ENCODE assay signal across 26 mouse cellular contexts in the genomic region with DNA sequence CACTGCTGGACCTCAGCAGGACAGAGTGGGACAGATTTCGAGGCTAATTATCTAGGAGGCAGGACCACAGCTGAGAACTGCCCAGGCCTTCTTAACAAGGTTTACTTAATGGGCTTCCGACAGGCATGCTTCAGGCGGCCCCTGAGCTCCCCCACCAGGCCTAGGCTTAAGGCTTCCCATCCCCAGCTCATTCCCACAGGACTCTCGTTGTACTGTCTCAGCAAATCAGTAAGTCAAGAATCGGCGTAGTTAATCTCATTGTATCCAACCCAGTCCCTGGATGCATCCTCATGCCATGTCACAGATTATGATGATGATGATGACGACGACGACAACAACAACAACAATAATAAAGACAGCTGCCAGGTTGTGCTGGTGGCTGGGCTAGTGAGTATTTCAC. TPM values are rescaled to one million over a fixed set of nuclear protein-coding genes. Genes with fewer than 3 reads are reported as not detected.
"Had no signal": no experiment of that assay in that cellular context is flagged by ENCODE, and none has a peak within 500 bp of the region (broad histone marks: within the 10 kb centered on the region; RNA-seq: fewer than 3 reads in every experiment).

No protein-coding gene starts in this region.

- DNase-seq: forebrain, postnatal 0 days; gastrocnemius, postnatal 10 days; gastrocnemius, postnatal 25 days; heart, adult 2 months; heart, postnatal 4 days; kidney, adult 18-20 months; kidney, adult 8-10 months; kidney, postnatal 10 days; kidney, postnatal 25 days; kidney, postnatal 4 days; liver had no signal

- H3K36me3 ChIP-seq: heart, embryonic 10.5 days; heart, embryonic 13.5 days; heart, embryonic 15.5 days; hindbrain, embryonic 12.5 days; intestine, embryonic 15.5 days; limb, embryonic 10.5 days; limb, embryonic 12.5 days had no signal

- H3K27me3 ChIP-seq: heart, embryonic 13.5 days; heart, embryonic 15.5 days; hindbrain, embryonic 12.5 days; intestine, embryonic 15.5 days; limb, embryonic 12.5 days had no signal

- H3K4me3 ChIP-seq: heart, adult 2 months; heart, embryonic 10.5 days; heart, embryonic 13.5 days; heart, embryonic 15.5 days; hindbrain, embryonic 12.5 days; intestine, embryonic 15.5 days; layer of hippocampus, adult 2 months; left cerebral cortex, adult 2 months; limb, embryonic 10.5 days; limb, embryonic 12.5 days had no signal

- H3K4me1 ChIP-seq: heart, embryonic 13.5 days; heart, embryonic 15.5 days; hindbrain, embryonic 12.5 days; intestine, embryonic 15.5 days; limb, embryonic 12.5 days had no signal

- H3K9ac ChIP-seq: forebrain, postnatal 0 days; heart, embryonic 13.5 days; heart, embryonic 15.5 days; hindbrain, embryonic 12.5 days; hindbrain, embryonic 14.5 days; intestine, embryonic 15.5 days; limb, embryonic 12.5 days had no signal

- H3K4me2 ChIP-seq: heart, embryonic 13.5 days; heart, embryonic 15.5 days; hindbrain, embryonic 12.5 days; hindbrain, embryonic 14.5 days; intestine, embryonic 15.5 days; limb, embryonic 12.5 days; liver, embryonic 11.5 days had no signal

- ATAC-seq: forebrain, postnatal 0 days; hindbrain, embryonic 16.5 days; inflammation-experienced regulatory T-cells, adult 6 months; intestine, embryonic 15.5 days; intestine, postnatal 0 days had no signal

- H3K27ac ChIP-seq: heart, adult 2 months; heart, embryonic 10.5 days; heart, embryonic 13.5 days; heart, embryonic 15.5 days; hindbrain, embryonic 12.5 days; hindbrain, embryonic 14.5 days; intestine, embryonic 15.5 days; layer of hippocampus, adult 2 months; left cerebral cortex, adult 2 months; limb, embryonic 10.5 days; limb, embryonic 12.5 days had no signal

- H3K9me3 ChIP-seq: heart, embryonic 10.5 days; heart, embryonic 13.5 days; heart, embryonic 15.5 days; hindbrain, embryonic 12.5 days; intestine, embryonic 15.5 days; limb, embryonic 10.5 days; limb, embryonic 12.5 days had no signal

RNA-seq across cellular contexts. Expression of gene Kcnj15, which starts 41.6 kb away (rescaled TPM):
- total RNA-seq: granulocyte monocyte progenitor cell, adult 5-6 weeks; left cerebral cortex, adult 2 months had no signal
